Mouse (Mus musculus) lung, embryonic 16.5 days (tissue): ENCODE data around the gene Eif4g2. TPM values are rescaled to one million over a fixed set of nuclear protein-coding genes. Genes with fewer than 3 reads are reported as not detected.

Experiments used
- ATAC-seq: fragments of 200-750 bp; cut with Nextera tagmentation; 2 replicates; pipeline ENCODE4 v1.8.0; 2017; ENCODE audit warnings: low read depth, mild to moderate bottlenecking, moderate library complexity
- H3K27ac ChIP-seq: fragments of 300-500 bp; sonication (generic); 2 replicates; pipeline ENCODE4 v1.5.1; 2014; ENCODE audit warnings: mild to moderate bottlenecking, control low read depth, low read length
- H3K27me3 ChIP-seq: fragments of 300-500 bp; sonication (generic); 2 replicates; pipeline ENCODE4 v1.6.1; 2014; ENCODE audit warnings: low read depth, low read length, mixed read lengths; ENCODE audit not compliant: control insufficient read depth, insufficient read depth
- H3K36me3 ChIP-seq: fragments of 300-500 bp; sonication (generic); 2 replicates; pipeline ENCODE4 v1.6.1; 2014; ENCODE audit warnings: low read length; ENCODE audit not compliant: control insufficient read depth, insufficient read depth
- H3K4me1 ChIP-seq: fragments of 300-500 bp; sonication (generic); replicated peaks from 2 replicates; pipeline ENCODE4 v1.6.1; 2014; ENCODE audit warnings: low read length, mixed read lengths; ENCODE audit not compliant: control insufficient read depth, insufficient read depth
- H3K4me2 ChIP-seq: fragments of 300-500 bp; sonication (generic); 2 replicates; pipeline ENCODE4 v1.6.1; 2014; ENCODE audit warnings: low read depth, low read length, control low read depth
- H3K4me3 ChIP-seq: fragments of 300-500 bp; sonication (generic); 2 replicates; pipeline ENCODE4 v1.5.1; 2014; ENCODE audit warnings: mild to moderate bottlenecking, low read length, control low read depth
- H3K9ac ChIP-seq: fragments of 300-500 bp; sonication (generic); 2 replicates; pipeline ENCODE4 v1.6.1; 2014; ENCODE audit warnings: low read length, control low read depth
- H3K9me3 ChIP-seq: fragments of 300-500 bp; sonication (generic); 2 replicates; pipeline ENCODE4 v1.6.1; 2016; ENCODE audit warnings: low read length; ENCODE audit not compliant: control insufficient read depth
- WGBS: fragments of 180-500 bp; shearing (Covaris S2); extraction: QIAGEN DNeasy Blood & Tissue Kit; methylation state at CpG from one replicate; pipeline ENCODE4 v1.1.7; 2014; 5-methylcytosine and 5-hydroxymethylcytosine counted together
- polyA plus RNA-seq: library from polyadenylated mRNA; unstranded; fragments of >200 nt; fragmentation: Nextera tagmentation; extraction: Ambion mirVana; gene quantifications from 2 replicates; pipeline ENCODE4 v1.2.1, GENCODE M21; 2015

Eif4g2 gene
- polyA plus RNA-seq, result 754 and 831 TPM in 2 replicates

- H3K27ac ChIP-seq, result peak within 1 kb of the TSS; percentile 100
- WGBS, result under 1% methylated on average over 69 of the region's 70 CpGs
- peak; percentile 99 for ATAC-seq
- H3K9ac ChIP-seq, result peak within 1 kb of the TSS; percentile 100
- peaks cover 27% of the 10 kb centered on the region for H3K36me3 ChIP-seq
- no peaks in the 10 kb centered on the region for H3K27me3 ChIP-seq
- peak within 1 kb of the TSS; percentile 80 for H3K4me2 ChIP-seq
- no peaks in the 10 kb centered on the region for H3K9me3 ChIP-seq
- H3K4me1 ChIP-seq, result peaks cover 20% of the 10 kb centered on the region
- H3K4me3 ChIP-seq, result peak within 1 kb of the TSS; percentile 98
These were observed at the start of gene Eif4g2 for GRCm38 (mm10) chr7:111082822-111083732. Gene Eif4g2 (minus strand): TSS chr7:111083030.

GRCm38 (mm10) chr7:111132596-111132995 lies 49.8 kb upstream of the Eif4g2 start:
- no peak overlapping the region for H3K4me3 ChIP-seq
- 68% methylated on average over 2 of the region's 2 CpGs for WGBS
- no peak overlapping the region for H3K4me2 ChIP-seq
- no peak overlapping the region for H3K9ac ChIP-seq
- ATAC-seq, result no peak
- no peaks in the 10 kb centered on the region for H3K4me1 ChIP-seq
- H3K27ac ChIP-seq, result no peak overlapping the region
- no peaks in the 10 kb centered on the region for H3K36me3 ChIP-seq
- no peaks in the 10 kb centered on the region for H3K9me3 ChIP-seq
- no peaks in the 10 kb centered on the region for H3K27me3 ChIP-seq

DNA sequence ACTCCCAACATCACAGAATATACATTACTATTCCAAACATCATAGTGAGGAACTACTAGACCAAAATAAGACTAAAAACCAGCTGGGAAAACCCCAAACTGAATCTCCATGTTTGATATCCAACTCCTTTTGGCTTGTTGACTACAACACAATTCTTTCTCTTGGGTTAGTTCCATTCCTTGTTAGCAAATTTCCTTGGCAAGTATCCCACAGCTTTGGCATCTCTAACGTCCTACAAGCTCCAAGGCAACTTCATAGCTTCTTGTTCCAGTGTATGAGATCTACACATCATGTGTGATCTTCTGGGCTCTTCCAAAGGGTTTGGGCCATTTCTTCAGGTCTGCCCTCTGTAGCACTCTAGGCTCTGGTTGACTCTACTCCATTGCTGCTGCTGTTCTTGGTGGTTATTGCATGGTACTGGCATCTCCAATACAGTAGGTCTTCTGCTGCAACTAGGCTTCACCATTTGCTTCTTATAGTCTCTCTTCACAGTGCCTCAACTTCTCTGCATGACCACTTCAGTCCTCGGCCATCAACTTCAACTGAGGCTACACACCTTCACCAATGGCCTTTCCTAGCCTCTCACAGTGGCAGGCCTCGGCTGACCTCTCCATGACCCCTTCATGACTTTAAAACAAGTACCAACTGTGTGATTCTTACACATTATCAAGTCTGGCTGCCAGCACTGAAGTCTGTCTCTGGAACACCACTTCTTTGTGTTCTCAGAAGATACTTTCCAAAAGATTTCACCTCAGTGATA lies 44.0 kb upstream of the Eif4g2 start:
- H3K4me3 ChIP-seq, result no peak overlapping the region
- no peaks in the 10 kb centered on the region for H3K9me3 ChIP-seq
- H3K4me2 ChIP-seq, result no peak overlapping the region
- no peak for ATAC-seq
- 56% methylated on average over 3 of the region's 3 CpGs for whole genome bisulfite sequencing
- no peaks in the 10 kb centered on the region; the same call in 1 of the 2 replicates for H3K4me1 ChIP-seq
- no peak overlapping the region for H3K27ac ChIP-seq
- no peaks in the 10 kb centered on the region for H3K27me3 ChIP-seq
- H3K9ac ChIP-seq, result no peak overlapping the region
- H3K36me3 ChIP-seq, result no peaks in the 10 kb centered on the region

GRCm38 (mm10) chr7:111123761-111124546 lies 41.1 kb upstream of the Eif4g2 start:
- 95% methylated on average over 2 of the region's 2 CpGs for WGBS
- Histone ChIP-seq H3K27ac (no peak overlapping the region), H3K4me3 (no peak overlapping the region), H3K36me3 (no peaks in the 10 kb centered on the region), H3K4me2 (no peak overlapping the region), H3K9ac (no peak overlapping the region), H3K4me1 (peaks cover 5% of the 10 kb centered on the region), H3K9me3 (no peaks in the 10 kb centered on the region), H3K27me3 (no peaks in the 10 kb centered on the region)
- ATAC-seq, result no peak

DNA sequence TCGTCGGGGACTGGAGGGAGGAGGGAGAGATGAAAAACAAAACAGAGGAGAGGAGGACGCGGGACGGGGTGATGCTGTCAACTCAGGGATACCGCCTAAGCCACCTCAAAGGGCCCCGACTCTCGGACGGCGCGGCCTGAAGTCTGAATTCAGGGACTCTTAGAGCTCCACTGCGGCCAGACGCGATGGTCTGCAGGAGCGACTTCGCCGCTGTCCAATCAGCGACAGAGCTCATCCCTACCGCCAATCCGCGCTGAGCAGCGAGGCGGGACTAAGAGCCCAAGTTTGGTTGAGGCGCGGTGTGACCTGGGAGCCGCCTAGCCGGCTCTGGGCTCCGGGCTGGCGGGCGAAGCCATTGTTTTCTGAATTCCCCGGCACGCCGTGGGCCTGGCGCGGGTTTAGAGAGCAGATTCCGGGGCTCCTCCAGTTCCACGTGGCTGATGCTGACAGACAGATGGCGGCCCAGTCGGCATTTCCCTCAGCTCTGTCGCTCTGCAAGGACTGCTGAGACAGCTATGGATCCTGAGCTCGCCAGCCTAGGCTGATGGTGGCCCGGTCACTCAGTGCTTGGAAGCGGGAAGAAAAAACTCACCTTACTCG lies 39.8 kb upstream of the Eif4g2 start:
- peaks cover 4% of the 10 kb centered on the region; the same call in 1 of the 2 replicates for H3K36me3 ChIP-seq

GRCm38 (mm10) chr7:111122084-111122530 lies 39.3 kb upstream of the Eif4g2 start:
- Histone ChIP-seq H3K9ac (peak overlapping the region; percentile 94), H3K27me3 (no peaks in the 10 kb centered on the region), H3K36me3 (peaks cover 4% of the 10 kb centered on the region; the same call in 1 of the 2 replicates), H3K4me1 (peaks cover 5% of the 10 kb centered on the region), H3K4me2 (peak overlapping the region; percentile 89), H3K27ac (peak overlapping the region; percentile 98), H3K9me3 (no peaks in the 10 kb centered on the region), H3K4me3 (peak overlapping the region; percentile 81)
- WGBS, result under 1% methylated on average over 34 of the region's 34 CpGs
- ATAC-seq, result peak; percentile 88

More for the DNA sequence above, 39.8 kb upstream of the Eif4g2 start:
- peak overlapping the region; percentile 89 for H3K4me2 ChIP-seq
- H3K9me3 ChIP-seq, result no peaks in the 10 kb centered on the region
- ATAC-seq, result peak; percentile 100
- peaks cover 5% of the 10 kb centered on the region for H3K4me1 ChIP-seq
- peak overlapping the region; percentile 98 for H3K27ac ChIP-seq
- peak overlapping the region; percentile 94 for H3K9ac ChIP-seq
- under 1% methylated on average over 44 of the region's 44 CpGs for WGBS
- no peaks in the 10 kb centered on the region for H3K27me3 ChIP-seq
- H3K4me3 ChIP-seq, result peak overlapping the region; percentile 81

GRCm38 (mm10) chr7:111121522-111121921 lies 38.7 kb upstream of the Eif4g2 start:
- peak overlapping the region; percentile 94 for H3K9ac ChIP-seq

GRCm38 (mm10) chr7:111109561-111109960 lies 26.7 kb upstream of the Eif4g2 start:
- H3K4me3 ChIP-seq, result no peak overlapping the region
- no peak overlapping the region for H3K9ac ChIP-seq
- 47% methylated on average over 2 of the region's 2 CpGs for WGBS
- peaks cover 6% of the 10 kb centered on the region; the same call in 1 of the 2 replicates for H3K36me3 ChIP-seq
- no peaks in the 10 kb centered on the region for H3K27me3 ChIP-seq
- no peaks in the 10 kb centered on the region for H3K9me3 ChIP-seq
- ATAC-seq, result no peak
- H3K27ac ChIP-seq, result no peak overlapping the region
- no peak overlapping the region for H3K4me2 ChIP-seq
- H3K4me1 ChIP-seq, result no peaks in the 10 kb centered on the region

More at GRCm38 (mm10) chr7:111121522-111121921, 38.7 kb upstream of the Eif4g2 start:
- Histone ChIP-seq H3K4me2 (peak overlapping the region; percentile 89), H3K27me3 (no peaks in the 10 kb centered on the region), H3K4me3 (peak overlapping the region; percentile 81), H3K27ac (peak overlapping the region; percentile 98), H3K36me3 (peaks cover 4% of the 10 kb centered on the region; the same call in 1 of the 2 replicates), H3K4me1 (peaks cover 5% of the 10 kb centered on the region), H3K9me3 (no peaks in the 10 kb centered on the region)
- ATAC-seq, result no peak
- WGBS, result 31% methylated on average over 9 of the region's 9 CpGs
